Mouse (Mus musculus): Measurements from ENCODE around the gene Nepro.

- TF ChIP-seq CTCF (IDR thresholded peaks at IDR 0.05; ENCODE audit: control insufficient read depth, insufficient read depth, low read length) = no peak
- TF ChIP-seq POLR2A (IDR thresholded peaks at IDR 0.05; ENCODE audit: borderline replicate concordance, control insufficient read depth, low read depth, low read length) = no peak
These were observed 10.0 kb downstream of the Nepro start for GRCm38 (mm10) chr16:44734059-44734458.
